Mouse (Mus musculus) CD4-positive, CD25-positive, alpha-beta regulatory T cell, adult 4 months (primary cell): ENCODE data around the gene B4galnt4. TPM values are rescaled to one million over a fixed set of nuclear protein-coding genes. Genes with fewer than 3 reads are reported as not detected.

ENCODE experiments used
- ATAC-seq: one replicate; pipeline ENCODE4 v1.8.0; 2017
- polyA plus RNA-seq, 2 experiments: library from polyadenylated mRNA; unstranded; fragments of 100-300 nt; shearing (Covaris generic); gene quantifications; one replicate each; pipeline ENCODE4 v1.2.1; 2017

Gene B4galnt4
- polyA plus RNA-seq, 2 experiments from 2014 or later = 6.6 to 7.8 TPM

DNA sequence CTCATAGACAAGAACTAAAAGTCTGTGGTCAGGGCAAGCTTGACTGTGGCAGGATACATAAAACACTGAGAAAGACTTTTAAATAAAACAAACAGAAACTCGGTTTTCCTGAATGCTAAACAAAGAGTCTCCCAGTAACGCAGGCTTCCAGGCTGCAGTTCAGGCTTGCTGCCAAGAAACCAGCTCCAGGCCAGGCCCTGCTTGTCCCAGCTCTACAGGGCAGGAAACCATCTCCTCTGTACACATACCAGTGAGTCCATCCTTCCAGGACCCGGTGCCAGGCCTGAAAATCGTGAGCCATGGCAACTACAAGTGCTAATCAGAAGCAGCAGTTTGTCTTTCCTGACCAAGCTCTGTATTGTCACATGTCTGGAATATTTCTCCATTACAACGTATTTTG is 19.2 kb upstream of the B4galnt4 start:
- ATAC-seq = no peak

DNA sequence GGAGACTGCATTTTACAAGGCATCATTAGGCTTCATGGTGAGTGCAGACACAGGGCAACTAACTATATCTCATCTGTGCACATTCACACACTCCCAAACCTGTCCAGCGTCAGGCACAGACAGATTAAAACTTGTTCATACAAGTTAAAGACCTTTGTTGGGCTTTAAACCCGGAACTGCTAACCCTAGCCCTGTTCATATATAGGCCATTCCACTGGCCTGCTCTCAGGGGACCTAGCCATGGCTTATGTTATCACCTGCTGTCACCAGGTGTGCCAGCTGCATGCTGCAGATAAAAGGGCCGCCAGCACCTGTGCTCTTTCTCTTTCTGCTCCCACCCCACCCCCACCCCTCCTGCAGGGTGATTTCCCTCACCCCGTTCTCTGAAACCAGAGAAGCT is 18.4 kb upstream of the B4galnt4 start:
- no peak for ATAC-seq

DNA sequence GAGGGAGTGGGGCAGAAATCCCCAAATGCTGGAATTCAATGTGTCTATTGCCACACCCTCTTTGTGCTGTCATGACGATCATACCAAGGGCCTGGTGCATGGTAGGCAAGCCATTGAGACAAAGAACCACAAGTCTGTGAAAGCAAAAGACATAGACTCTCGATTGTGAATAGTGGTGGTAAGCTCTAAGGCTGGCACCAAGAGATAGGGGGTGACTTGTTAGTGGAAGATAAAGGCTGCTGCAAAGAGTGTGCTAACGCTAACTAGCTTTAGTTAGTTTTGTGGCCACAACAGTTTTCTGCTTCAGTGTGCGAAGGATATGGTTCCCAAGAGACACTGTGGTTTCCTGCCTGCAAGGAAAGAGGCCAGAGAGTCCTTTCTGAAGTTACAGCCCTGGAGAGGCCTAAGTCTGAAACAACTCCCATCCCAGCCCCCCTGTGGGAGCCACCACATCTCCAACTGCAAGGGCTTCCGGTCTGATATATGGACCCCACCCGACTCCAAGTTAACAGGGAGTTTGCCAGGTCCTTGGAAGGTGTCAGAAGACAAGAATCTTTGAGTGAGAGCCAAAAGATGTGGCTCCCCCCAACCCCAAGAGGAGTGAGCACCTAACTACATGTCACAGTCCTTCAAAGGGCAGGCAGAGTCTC is 13.8 kb upstream of the B4galnt4 start:
- ATAC-seq = no peak

DNA sequence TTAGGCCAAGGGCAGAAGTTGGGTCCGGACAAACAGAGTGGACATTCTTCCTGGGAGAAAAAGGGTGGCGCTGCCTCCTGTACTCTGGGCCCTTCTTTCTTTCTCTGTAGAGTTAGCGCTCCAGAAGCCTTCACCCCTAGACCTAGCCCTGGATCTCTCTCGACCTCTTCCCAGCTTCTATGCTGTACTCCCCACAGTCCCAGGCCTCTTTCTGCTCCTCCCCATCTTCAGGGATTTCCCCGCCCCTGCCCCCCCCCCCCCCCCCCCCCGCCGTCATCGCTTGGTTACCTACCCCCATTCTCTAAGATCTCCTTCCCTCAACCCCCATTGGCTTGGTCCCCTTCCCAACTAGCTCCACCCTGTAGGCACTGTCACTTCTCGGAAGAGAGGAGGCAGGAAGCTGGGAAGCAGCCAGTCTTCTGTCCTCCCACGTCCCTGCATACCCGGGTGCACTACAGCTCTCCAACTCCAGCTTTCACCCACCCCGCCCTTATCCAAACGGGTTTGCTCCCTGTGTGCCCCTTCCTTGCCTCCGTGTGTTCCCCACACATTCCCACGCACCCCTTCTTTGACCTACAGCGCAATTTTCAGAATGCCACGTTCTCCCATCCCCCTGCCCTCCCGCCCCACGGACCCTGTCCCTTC is 13.2 kb upstream of the B4galnt4 start:
- ATAC-seq = no peak

DNA sequence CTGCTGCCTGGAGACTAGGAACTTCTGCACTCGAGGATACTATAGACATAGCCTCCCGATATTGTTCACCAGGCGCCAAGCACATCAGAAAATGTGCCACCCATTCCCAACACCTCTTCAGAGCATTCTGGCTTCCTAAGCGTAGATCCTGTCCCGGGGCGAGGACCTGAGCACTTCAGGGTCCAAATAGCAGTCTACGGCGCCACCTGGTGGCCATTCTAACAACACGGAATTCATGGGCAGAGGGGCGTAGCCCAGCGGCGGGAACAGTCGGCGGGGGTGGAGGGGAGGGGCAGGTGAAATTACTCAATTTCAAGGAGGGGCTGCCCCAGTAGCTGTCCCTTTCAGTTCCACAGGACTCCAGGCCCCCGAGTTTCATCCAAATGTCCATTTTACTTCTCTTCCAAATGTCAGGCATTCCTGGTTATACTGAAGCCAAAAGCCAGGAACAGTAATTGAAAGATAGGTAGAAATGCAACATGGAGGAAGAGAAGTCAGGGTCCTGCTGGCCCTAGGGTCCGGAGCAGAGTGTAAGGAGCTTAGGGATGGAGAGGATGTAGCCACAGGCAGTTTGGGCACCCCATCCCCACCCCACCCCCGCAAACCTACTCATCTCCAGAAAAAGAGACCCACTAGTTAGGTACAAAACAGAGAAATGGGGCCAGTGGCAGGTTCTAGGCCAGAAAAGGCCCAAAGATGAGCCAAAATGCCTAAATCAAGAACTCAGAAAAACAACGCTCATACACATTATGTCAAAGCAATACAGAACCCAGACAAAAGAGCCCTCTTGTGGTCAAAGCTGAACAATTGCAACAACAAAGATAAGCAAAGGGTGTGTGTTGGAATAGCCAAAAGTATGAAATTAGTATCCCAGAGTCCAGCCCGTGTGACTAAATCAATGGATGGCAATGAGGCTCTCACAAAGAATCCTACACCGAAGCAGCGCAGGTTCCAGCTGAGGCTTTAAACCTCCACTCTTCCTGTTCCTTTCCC is 12.4 kb upstream of the B4galnt4 start:
- peak; percentile 89 for ATAC-seq

DNA sequence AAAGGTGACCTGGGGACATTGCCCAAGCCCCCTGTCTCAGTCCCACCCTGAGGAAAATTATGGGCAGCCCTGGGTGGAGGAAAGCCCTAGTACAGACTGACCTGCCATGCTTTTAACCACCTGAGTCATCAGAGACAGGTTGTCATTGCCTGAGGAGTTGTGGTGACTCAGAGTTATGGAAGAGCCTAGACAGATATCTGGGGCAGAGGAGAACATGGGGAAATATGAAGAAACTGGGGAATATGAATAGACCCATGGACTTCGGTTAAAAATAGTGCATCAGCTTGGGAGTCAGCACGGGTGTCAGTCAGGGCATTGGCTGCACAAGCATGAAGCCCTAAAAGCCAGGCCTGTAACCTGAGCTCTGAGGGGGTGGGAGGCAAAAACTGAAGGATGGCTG is 11.6 kb upstream of the B4galnt4 start:
- ATAC-seq = no peak

DNA sequence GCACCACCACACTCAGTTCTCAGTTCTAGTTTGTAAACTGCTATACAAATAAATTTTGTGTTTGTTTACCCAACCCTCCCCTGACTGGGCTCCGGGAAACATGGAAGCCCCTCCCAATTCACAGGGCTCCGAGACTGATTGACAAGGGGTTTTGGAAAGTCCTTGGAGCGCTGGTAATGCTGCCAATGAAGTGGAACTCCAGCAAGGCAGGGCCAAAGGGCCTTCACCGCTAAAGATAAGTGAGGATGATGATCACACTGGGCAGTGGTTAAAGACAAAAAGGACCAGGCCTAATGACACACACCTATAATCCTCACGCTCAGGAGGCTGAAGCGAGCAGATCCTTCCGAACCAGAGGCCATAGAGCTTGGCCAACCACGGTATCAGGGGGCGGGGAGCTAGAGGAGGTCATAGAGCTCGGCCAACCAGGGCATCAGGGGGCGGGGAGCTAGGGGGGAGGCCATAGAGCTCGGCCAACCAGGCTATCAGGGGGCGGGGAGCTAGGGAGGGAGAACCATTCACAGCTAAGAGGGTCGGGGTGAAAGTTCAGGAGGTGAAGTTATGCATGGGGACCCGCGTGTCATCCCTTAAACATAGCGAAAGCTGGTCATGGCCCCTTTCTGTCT is 9.7 kb upstream of the B4galnt4 start:
- no peak for ATAC-seq

DNA sequence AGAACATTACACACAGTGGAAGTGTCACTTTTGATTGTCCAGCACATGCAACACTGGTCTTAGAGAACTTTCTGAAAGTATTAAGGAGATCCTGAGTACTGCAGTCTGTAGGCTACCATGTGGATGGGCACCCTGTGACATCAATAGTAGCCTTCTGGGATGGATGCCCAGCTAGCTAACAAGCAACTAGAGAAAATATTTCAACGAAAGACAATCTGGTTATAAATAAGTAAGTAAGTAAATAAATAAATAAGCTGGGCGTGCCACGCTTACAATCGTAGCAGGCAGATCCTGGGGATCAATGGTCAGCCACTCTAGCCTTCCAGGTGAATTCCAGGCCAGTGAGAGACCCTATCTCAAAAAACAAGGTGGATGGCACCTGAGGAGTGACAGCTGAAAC is 8.9 kb upstream of the B4galnt4 start:
- no peak for ATAC-seq

DNA sequence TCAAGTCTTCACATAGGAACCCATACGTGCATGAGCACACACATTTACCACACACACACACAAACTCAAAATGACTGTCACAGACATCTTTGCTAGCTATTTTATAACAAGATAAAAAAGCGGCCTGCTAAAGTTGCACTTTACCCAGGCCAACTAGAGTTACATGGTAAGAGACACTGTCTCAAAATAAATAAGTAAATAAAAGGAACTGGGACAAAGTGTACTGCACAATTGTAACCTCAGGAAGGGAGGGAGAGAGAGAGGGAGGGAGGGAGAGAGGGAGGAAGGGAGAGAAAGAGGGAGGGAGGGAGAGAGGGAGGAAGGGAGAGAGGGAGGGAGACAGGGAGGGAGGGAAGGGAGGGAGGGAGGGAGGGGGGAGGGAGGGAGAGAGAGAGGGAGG is 8.5 kb upstream of the B4galnt4 start:
- no peak for ATAC-seq

DNA sequence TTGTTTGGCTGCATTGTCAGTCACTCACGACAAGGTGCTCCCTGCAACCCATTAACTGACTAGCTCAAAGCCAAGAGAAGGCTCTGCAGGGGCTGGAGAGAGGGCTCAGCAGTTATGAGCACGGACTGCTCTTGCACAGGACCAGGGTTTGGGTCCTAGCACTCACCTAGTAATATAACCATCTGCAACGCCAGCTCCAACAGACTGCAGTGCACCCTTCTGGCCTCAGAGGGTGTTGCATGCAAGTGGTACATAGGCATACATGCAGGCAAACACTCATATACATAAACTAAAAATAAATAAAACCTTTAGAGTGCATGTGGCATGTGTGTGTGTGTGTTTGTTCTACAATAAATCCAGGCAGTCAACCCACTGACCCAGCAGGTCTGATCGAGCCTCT is 5.1 kb upstream of the B4galnt4 start:
- ATAC-seq = no peak

DNA sequence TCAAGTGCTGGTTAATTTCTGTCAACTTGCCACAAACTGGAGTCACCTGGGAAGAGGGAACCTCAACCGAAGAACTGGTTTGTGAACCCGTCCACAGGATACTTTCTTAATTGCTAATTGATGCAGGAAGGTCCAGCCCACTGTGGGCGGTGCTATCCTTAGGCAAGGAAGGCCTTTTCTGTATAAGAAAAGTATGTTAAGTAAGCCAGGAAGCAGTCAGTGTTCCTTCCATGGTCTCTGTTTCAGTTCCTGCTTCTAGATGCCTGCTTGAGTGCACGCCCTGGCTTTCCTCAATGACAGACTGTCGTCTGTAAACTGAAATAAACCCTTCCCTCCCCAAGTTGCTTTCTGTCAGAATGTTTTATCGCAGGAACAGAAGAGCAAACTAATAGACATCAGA is 3.9 kb upstream of the B4galnt4 start:
- no peak for ATAC-seq

DNA sequence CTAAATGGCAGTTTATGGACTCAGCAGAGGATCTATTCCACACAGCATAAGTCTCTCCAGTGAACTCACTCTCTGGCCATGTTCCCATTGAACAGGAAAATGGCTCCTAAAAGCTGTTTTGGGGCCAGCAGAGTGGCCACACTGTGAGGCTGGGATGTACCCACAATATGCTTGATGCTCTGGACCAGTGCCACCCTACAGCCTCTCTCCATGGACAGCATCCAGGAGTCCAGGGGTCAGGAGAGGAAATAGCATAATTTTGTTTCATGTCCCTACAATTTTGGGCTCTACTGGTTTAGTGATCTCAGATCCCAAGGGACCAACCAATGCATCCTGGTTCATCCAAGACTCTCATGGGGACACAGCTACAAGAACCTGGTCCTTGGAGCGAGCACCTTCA is 3.4 kb upstream of the B4galnt4 start:
- ATAC-seq = no peak

DNA sequence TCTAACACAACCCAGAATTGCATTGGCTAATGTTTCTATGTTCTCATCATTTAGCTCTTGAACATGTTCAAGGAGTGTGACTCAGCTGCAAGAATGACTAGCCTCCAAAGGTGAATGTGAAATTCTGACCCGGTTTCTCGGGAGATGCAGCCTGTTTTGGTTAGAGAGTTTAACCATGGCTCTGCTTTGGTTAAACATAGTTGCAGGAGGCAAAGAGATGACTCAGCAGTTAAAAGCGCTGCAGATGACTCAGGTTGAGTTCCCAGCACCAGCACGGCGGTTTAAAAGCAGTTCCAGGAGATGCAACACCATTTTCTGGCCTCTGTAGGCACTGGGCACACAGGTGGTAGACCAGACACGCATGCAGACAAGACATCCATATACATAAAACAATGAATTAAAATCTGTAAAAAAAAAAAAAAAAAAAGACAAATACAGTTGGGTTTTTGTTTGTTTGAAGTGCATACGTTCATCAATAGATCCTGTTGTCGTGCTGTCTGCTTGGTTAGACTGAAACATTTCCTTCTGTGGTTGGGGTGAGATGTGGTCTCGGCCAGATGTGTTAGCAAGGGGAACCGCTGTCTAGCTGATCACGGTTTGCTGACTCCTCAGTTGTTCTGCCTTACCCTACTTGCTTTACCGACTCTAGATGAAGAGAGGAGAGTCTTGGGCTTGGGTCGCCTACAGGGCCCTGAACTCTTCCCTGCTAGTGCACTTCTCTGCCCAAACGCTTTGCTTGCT is 2.1 kb upstream of the B4galnt4 start:
- ATAC-seq = peak; percentile 70

DNA sequence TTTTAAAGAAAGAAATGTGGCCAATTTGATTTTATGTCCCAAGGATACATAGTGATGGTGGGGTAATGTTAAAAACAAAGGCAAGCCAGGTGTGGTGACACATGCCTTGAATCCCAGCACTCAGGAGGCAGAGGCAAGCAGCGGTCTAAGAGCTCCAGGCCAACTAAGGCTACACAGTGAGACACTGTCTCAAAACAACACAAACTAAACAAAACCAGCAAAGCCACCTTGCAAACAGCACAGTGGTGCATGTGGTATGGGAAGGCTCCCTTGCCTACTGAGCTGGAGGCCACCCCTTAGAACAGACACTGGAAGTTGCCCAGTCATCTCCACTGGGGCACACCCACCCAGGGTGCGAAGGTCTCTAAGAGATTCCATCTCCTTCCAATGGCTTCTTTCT is 975 bp upstream of the B4galnt4 start:
- ATAC-seq = no peak

DNA sequence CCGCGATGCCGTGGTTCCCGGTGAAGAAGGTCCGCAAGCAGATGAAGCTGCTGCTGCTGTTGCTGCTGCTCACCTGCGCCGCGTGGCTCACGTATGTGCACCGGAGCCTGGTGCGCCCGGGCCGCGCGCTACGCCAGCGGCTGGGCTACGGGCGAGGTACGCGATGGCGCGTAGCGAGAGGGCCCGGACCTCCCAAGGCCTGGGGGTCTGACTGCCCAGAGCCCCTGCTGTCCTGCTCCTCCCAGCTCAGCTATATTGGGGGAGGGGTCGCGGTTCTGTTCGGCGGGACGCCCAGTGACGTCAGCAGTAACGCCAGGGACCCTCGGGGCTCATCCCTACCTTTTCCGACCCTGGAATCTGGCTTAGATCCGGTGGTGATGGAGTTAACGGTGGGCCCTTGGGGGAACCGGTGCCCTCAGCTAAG is 377 bp downstream of the B4galnt4 start:
- peak; percentile 19 for ATAC-seq

DNA sequence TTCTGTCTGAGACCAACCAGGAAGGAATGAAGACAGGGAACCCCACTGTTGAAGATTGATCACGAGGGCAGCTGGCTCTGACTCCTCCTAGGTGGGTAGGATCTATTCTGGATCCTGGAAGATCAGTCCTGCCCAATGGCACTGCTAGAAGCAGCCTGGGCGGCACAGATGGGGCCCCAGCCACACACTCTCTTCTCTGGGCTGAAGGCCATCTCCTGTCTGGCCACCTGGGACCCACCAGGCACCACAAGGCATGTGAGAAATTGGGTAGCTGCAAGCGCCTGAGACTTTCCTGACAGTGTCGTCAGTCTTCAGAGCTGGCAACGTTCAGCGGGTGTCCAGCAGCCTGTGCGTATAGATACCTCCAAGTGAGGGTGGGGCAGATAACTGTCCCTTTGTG is 1.6 kb downstream of the B4galnt4 start:
- no peak for ATAC-seq

DNA sequence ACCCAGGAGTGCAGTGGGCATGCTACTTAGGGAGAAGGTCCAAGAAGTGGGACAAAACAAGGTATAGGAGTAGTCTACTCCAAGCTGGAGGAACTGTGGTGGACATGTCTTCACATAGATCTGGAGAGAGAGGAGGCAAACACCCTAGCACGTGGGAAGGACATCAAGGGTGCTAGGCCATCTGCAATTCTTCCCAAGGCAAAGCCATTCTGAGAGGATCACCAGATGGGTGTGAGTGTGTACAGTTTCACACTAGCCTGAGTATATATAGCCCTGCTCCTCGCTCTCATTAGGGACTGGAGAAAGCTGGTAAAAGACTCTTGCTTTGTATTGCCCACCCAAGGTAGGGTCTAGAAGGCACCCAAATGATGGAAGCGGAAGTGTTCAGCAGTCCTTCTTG is 2.4 kb downstream of the B4galnt4 start:
- no peak for ATAC-seq

DNA sequence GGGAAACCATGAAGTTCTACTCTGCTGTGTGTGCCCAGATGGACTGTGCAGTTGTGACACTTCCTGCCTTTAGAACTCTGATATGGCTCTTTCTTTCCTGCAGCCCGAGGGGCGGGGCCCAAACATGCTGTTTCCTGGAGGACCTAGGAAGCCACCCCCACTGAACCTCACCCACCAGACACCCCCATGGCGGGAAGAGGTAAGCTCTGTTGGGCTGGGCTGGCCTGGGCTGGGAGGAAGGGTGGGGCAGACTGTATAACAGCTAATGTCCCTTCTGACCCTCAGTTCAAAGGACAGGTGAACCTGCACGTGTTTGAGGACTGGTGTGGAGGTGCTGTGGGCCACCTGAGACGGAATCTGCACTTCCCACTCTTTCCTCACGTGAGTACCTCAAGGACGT is 3.3 kb downstream of the B4galnt4 start:
- peak; percentile 69 for ATAC-seq

DNA sequence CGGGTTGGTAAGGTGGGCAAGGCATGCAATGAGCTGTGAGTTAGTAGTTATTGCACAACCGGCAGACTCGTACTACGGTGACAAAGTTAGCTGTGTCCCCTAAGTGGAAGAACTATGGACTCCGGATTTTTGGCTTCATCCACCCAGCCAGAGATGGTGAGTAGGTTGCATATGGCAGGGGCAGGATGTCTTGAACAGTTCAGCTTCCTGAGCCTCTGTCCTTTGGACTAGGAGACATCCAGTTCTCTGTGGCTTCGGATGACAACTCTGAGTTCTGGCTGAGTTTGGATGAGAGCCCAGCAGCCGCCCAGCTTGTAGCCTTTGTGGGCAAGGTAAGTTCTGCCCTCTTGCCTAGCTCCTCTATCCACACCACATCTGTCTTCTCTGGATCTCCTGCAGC is 3.7 kb downstream of the B4galnt4 start:
- ATAC-seq = no peak

DNA sequence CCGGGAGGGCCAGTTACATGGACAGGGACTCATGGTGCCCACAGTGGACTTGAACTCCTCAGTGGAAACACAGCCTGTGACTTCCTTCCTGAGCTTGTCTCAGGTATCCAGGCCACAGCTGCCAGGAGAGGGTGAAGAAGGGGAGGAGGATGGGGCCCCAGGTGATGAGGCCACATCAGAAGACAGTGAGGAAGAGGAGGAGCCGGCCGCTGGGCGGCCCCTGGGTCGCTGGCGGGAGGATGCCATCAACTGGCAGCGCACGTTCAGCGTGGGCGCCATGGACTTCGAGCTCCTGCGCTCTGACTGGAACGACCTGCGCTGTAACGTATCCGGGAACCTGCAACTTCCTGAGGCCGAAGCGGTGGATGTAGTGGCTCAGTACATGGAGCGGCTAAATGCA is 7.4 kb downstream of the B4galnt4 start:
- no peak for ATAC-seq

DNA sequence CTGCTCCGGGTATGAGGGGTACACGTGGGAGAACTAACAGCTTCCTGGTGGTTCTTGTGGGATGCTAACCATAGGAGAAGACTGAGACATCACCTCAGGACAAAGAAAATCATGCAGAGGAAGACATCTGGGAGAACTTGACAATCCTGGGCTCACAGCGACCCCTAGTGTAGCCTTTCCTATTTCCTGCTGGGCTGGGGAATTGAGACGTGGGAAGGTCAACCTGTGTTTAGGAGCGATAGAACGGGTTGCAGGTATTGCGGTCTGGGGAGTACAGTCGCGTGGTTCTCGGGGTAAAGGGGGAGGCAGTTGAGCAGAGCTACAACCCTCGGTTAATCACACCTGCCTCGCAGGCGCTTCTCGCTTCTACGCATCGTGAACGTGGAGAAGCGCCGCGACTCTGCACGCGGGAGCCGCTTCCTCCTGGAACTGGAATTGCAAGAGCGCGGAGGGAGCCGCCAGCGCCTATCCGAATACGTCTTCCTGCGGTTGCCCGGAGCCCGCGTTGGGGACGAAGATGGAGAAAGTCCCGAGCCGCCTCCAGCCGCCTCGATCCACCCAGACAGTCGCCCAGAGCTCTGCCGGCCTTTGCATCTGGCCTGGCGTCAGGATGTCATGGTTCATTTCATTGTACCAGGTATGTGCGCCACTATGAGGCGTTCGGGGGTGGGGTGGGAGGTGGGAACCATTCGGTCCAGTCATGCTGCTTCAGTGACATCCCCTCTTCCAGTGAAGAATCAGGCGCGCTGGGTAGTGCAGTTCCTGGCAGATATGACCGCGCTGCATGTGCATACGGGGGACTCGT is 9.4 kb downstream of the B4galnt4 start:
- ATAC-seq = no peak
